Comparison of ENCODE assay signal across 31 mouse cellular contexts in the genomic region with DNA sequence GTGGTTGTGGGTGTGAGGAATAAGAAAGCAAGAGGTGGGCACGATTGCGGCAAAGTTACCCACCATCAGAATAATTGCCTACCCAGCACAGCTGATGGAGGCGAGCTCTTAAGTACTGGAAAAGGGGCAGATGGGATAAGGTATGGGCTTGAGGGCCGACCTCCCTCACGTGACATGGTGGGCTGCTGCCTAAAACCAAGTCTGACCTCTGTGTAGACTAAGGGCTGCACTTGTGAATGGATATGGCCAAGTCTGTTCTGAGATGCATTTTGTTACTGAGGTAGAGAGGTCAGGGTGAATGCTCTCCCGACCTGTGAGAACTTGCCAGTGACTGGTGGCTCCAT. TPM values are rescaled to one million over a fixed set of nuclear protein-coding genes. Genes with fewer than 3 reads are reported as not detected.
A peak's percentile ranks its signal among the peaks of the same experiment; 100 is the strongest.
DNase-seq lines count a peak whose midpoint lies in the region; ATAC-seq lines count a peak whose summit lies in the region.
"Had no signal": no experiment of that assay in that cellular context is flagged by ENCODE, and none has a peak within 500 bp of the region (broad histone marks: within the 10 kb centered on the region; RNA-seq: fewer than 3 reads in every experiment).

No protein-coding gene starts in this region.

- H3K27me3 ChIP-seq in midbrain, embryonic 12.5 days: no peaks in the 10 kb centered on the region
- H3K27me3 ChIP-seq in midbrain, embryonic 14.5 days (ENCODE audit: control insufficient read depth, insufficient read depth, low read length): no peaks in the 10 kb centered on the region
- no peaks in the 10 kb centered on the region for H3K27me3 ChIP-seq in neural tube, embryonic 13.5 days
- no peaks in the 10 kb centered on the region for H3K27me3 ChIP-seq in neural tube, embryonic 15.5 days (replicated peaks)
- H3K27me3 ChIP-seq: embryonic facial prominence, embryonic 12.5 days; heart, embryonic 12.5 days; limb, embryonic 12.5 days; liver, embryonic 15.5 days had no signal

- peak; percentile 75 for DNase-seq in heart, adult 11 months
- no peak for DNase-seq in heart, postnatal 10 days
- DNase-seq in midbrain, embryonic 14.5 days: no peak
- no peak for DNase-seq in gastrocnemius, postnatal 4 days (ENCODE audit: low spot score in 2 of 2)
- DNase-seq: adrenal gland, postnatal 14 days; cerebellum, adult 11-12 months; cerebellum, adult 9-11 months; embryo, embryonic 11 days; gastrocnemius, postnatal 25 days; heart, adult 2 months; kidney, adult 11 months; kidney, postnatal 36 days; lung, embryonic 14.5 days; lung, postnatal 14 days; right cerebral cortex, postnatal 4 days; thymus, postnatal 4 days had no signal

- H3K9me3 ChIP-seq in midbrain, embryonic 12.5 days: no peaks in the 10 kb centered on the region
- no peaks in the 10 kb centered on the region for H3K9me3 ChIP-seq in midbrain, embryonic 14.5 days (ENCODE audit: control insufficient read depth, low read length)
- no peaks in the 10 kb centered on the region for H3K9me3 ChIP-seq in neural tube, embryonic 13.5 days
- no peaks in the 10 kb centered on the region for H3K9me3 ChIP-seq in neural tube, embryonic 15.5 days (replicated peaks)
- H3K9me3 ChIP-seq: embryonic facial prominence, embryonic 12.5 days; heart, embryonic 12.5 days; limb, embryonic 12.5 days; liver, embryonic 15.5 days had no signal

- no peak overlapping the region for H3K27ac ChIP-seq in midbrain, embryonic 12.5 days (replicated peaks)
- no peak overlapping the region for H3K27ac ChIP-seq in midbrain, embryonic 14.5 days (replicated peaks; ENCODE audit: low read depth, low read length)
- H3K27ac ChIP-seq in neural tube, embryonic 13.5 days (replicated peaks): peak overlapping the region; percentile 33; the same call in 1 of the 2 replicates
- H3K27ac ChIP-seq in neural tube, embryonic 15.5 days (replicated peaks): no peak overlapping the region
- H3K27ac ChIP-seq: embryonic facial prominence, embryonic 12.5 days; heart, adult 2 months; layer of hippocampus, adult 2 months; left cerebral cortex, adult 2 months; limb, embryonic 12.5 days; liver, embryonic 15.5 days had no signal

- no peaks in the 10 kb centered on the region for H3K36me3 ChIP-seq in midbrain, embryonic 12.5 days
- no peaks in the 10 kb centered on the region for H3K36me3 ChIP-seq in midbrain, embryonic 14.5 days (ENCODE audit: control insufficient read depth, insufficient read depth, low read length)
- H3K36me3 ChIP-seq in neural tube, embryonic 13.5 days: no peaks in the 10 kb centered on the region
- no peaks in the 10 kb centered on the region for H3K36me3 ChIP-seq in neural tube, embryonic 15.5 days
- H3K36me3 ChIP-seq: embryonic facial prominence, embryonic 12.5 days; heart, embryonic 12.5 days; limb, embryonic 12.5 days; liver, embryonic 15.5 days had no signal

- ATAC-seq in midbrain, embryonic 12.5 days (ENCODE audit: low FRiP score, low read depth): peak; percentile 23; the same call in 1 of the 2 replicates
- no peak for ATAC-seq in midbrain, embryonic 14.5 days (ENCODE audit: low FRiP score, low TSS enrichment)
- ATAC-seq in neural tube, embryonic 13.5 days (ENCODE audit: low read depth): no peak; the same call in 1 of the 2 replicates
- ATAC-seq in neural tube, embryonic 15.5 days (ENCODE audit: low FRiP score): 0 out of 2 replicates have a peak, but pooled peaks have one; percentile 21
- ATAC-seq: CD4-positive, CD25-positive, alpha-beta regulatory T cell, adult 4 months; inflammation-experienced regulatory T-cells, adult 6 months had no signal

- peaks cover 6% of the 10 kb centered on the region; the same call in 1 of the 2 replicates for H3K4me1 ChIP-seq in midbrain, embryonic 12.5 days
- 0 out of 2 replicates have a peak, but pooled peaks cover 4% of the 10 kb centered on the region for H3K4me1 ChIP-seq in midbrain, embryonic 14.5 days (ENCODE audit: control insufficient read depth, insufficient read depth, low read length)
- peaks cover 17% of the 10 kb centered on the region for H3K4me1 ChIP-seq in neural tube, embryonic 13.5 days (replicated peaks)
- H3K4me1 ChIP-seq in neural tube, embryonic 15.5 days: peaks cover 11% of the 10 kb centered on the region
- H3K4me1 ChIP-seq: embryonic facial prominence, embryonic 12.5 days; heart, embryonic 12.5 days; liver, embryonic 15.5 days had no signal

- whole genome bisulfite sequencing in midbrain, embryonic 12.5 days: 89% methylated on average over 6 of the region's 6 CpGs
- WGBS in midbrain, embryonic 14.5 days: 90% methylated on average over 6 of the region's 6 CpGs
- WGBS in neural tube, embryonic 13.5 days: 77% methylated on average over 6 of the region's 6 CpGs
- WGBS in neural tube, embryonic 15.5 days: 70% methylated on average over 6 of the region's 6 CpGs

- no peak overlapping the region for H3K9ac ChIP-seq in midbrain, embryonic 12.5 days (replicated peaks)
- no peak overlapping the region for H3K9ac ChIP-seq in midbrain, embryonic 14.5 days (replicated peaks; ENCODE audit: low read length)
- H3K9ac ChIP-seq in neural tube, embryonic 13.5 days: no peak overlapping the region
- H3K9ac ChIP-seq in neural tube, embryonic 15.5 days (replicated peaks): no peak overlapping the region
- H3K9ac ChIP-seq: embryonic facial prominence, embryonic 12.5 days; heart, embryonic 12.5 days; limb, embryonic 12.5 days; liver, embryonic 15.5 days; lung, embryonic 14.5 days had no signal

- no peak overlapping the region for H3K4me2 ChIP-seq in midbrain, embryonic 12.5 days (replicated peaks)
- H3K4me2 ChIP-seq in midbrain, embryonic 14.5 days (ENCODE audit: low read length): no peak overlapping the region
- no peak overlapping the region for H3K4me2 ChIP-seq in neural tube, embryonic 13.5 days
- H3K4me2 ChIP-seq in neural tube, embryonic 15.5 days: no peak overlapping the region
- H3K4me2 ChIP-seq: embryonic facial prominence, embryonic 12.5 days; heart, embryonic 12.5 days; limb, embryonic 12.5 days; liver, embryonic 15.5 days; lung, embryonic 14.5 days had no signal

- no peak overlapping the region for H3K4me3 ChIP-seq in midbrain, embryonic 12.5 days
- no peak overlapping the region for H3K4me3 ChIP-seq in midbrain, embryonic 14.5 days (replicated peaks; ENCODE audit: low read depth, low read length)
- no peak overlapping the region for H3K4me3 ChIP-seq in neural tube, embryonic 13.5 days
- H3K4me3 ChIP-seq in neural tube, embryonic 15.5 days (replicated peaks): no peak overlapping the region
- H3K4me3 ChIP-seq: embryonic facial prominence, embryonic 12.5 days; heart, adult 2 months; heart, embryonic 12.5 days; layer of hippocampus, adult 2 months; left cerebral cortex, adult 2 months; limb, embryonic 12.5 days; liver, embryonic 15.5 days; myocyte had no signal

- intact Hi-C loops in heart, postnatal 10 days (cut with DNase I): no loop called here

RNA-seq across cellular contexts. Expression of gene Gpr39, which starts 53.7 kb away (rescaled TPM):
- total RNA-seq in heart, postnatal 10 days (2021): 1 to 10 TPM in 1 of 2 experiments, under 1 TPM in 1; 0.69 to 1.0 TPM
- not detected in 2 replicates for polyA plus RNA-seq in midbrain, embryonic 12.5 days (2016; fragmentation: Nextera tagmentation; extraction: Ambion mirVana)
- polyA plus RNA-seq in midbrain, embryonic 14.5 days (2014; fragmentation: Nextera tagmentation; extraction: Ambion mirVana): not detected in 2 replicates
- polyA plus RNA-seq in neural tube, embryonic 13.5 days (2015; fragmentation: Nextera tagmentation; extraction: Ambion mirVana): 0.12 TPM in 1 of 2 replicates, not detected in the other
- polyA plus RNA-seq in neural tube, embryonic 15.5 days (2015; fragmentation: Nextera tagmentation; extraction: Ambion mirVana): 0.10 and 0.54 TPM in 2 replicates
- not detected for total RNA-seq in gastrocnemius, postnatal 4 days (2021)
- total RNA-seq: gastrocnemius, adult 18-20 months; gastrocnemius, postnatal 25 days; hematopoietic stem cell, adult 5-6 weeks; left cerebral cortex, adult 2 months; left cerebral cortex, postnatal 25 days had no signal
- polyA plus RNA-seq: CD4-positive, CD25-positive, alpha-beta regulatory T cell, adult 4 months; embryonic facial prominence, embryonic 12.5 days; inflammation-experienced regulatory T-cells, adult 6 months; limb, embryonic 12.5 days had no signal

Comparison
In these comparisons a context has a peak if more than half of its experiments do, and no peak if none do; other contexts are left out.
1. ATAC-seq: peak in midbrain, embryonic 12.5 days (single experiment) and neural tube, embryonic 15.5 days (single experiment); none in midbrain, embryonic 14.5 days (single experiment) and neural tube, embryonic 13.5 days (single experiment).